Mouse (Mus musculus) cerebellum, adult 2 months (tissue): ENCODE measurements around the gene Slc24a3.

Experiments used
- CTCF ChIP-seq: fragments of 200-500 bp; IDR thresholded peaks from 2 replicates; pipeline ENCODE4 v1.5.1; 2011; ENCODE audit warnings: low read depth, mild to moderate bottlenecking, control low read depth, low read length, moderate library complexity, borderline replicate concordance; ENCODE audit not compliant: insufficient read depth
- POLR2A ChIP-seq: fragments of 200-500 bp; IDR thresholded peaks from 2 replicates; pipeline ENCODE4 v1.6.1; 2011; ENCODE audit warnings: low read length, control low read depth, borderline replicate concordance; ENCODE audit not compliant: insufficient read depth

DNA sequence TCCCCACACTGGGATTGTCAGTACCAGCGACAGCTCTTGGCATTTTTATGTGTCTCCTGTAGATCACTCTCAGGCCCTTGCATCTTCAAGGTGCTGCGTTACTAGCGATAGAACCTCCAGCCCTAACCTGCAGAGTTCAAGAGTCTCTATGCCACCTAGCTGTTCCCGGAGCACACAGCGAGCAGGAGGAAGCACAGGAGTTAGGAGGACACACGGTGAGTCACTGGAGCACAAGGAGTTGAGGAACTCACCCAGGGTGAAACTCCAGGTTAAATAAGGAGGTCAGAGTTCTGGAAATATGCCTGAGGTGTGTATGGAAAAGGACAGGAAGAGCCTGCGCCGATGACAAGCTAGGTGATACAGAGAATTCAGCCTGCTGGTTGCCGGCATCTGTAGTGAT lies 513.2 kb downstream of the Slc24a3 start:
- TF ChIP-seq CTCF (no peak), POLR2A (no peak)
